Mouse (Mus musculus): ENCODE data around the gene E2f6.
A peak's percentile ranks its signal among the peaks of the same experiment; 100 is the strongest.

E2f6 gene

GRCm38 (mm10) chr12:16848501-16848900 lies 37.7 kb downstream of the E2f6 start:
- no peak for DNase-seq (ENCODE audit: low spot score in 2 of 2)

GRCm38 (mm10) chr12:16849821-16850220 lies 39.1 kb downstream of the E2f6 start:
- DNase-seq (ENCODE audit: low spot score in 2 of 2), result no peak

- no peak for DNase-seq (ENCODE audit: low spot score in 2 of 2)
Observed at GRCm38 (mm10) chr12:16850431-16851375, 39.9 kb downstream of the E2f6 start.

- no peak for DNase-seq (ENCODE audit: low spot score in 2 of 2)
Observed at GRCm38 (mm10) chr12:16853431-16854165, 42.8 kb downstream of the E2f6 start.

- DNase-seq (ENCODE audit: low spot score in 2 of 2), result no peak
Observed at GRCm38 (mm10) chr12:16855632-16856305, 45.0 kb downstream of the E2f6 start.

- DNase-seq (ENCODE audit: low spot score in 2 of 2), result no peak
Observed at GRCm38 (mm10) chr12:16856306-16856679, 45.5 kb downstream of the E2f6 start.

- peak; percentile 43 to 44 for DNase-seq (ENCODE audit: low spot score in 2 of 2)
Observed at GRCm38 (mm10) chr12:16858081-16858480, 47.3 kb downstream of the E2f6 start.

- no peak for DNase-seq (ENCODE audit: low spot score in 2 of 2)
Observed at GRCm38 (mm10) chr12:16859781-16860180, 49.0 kb downstream of the E2f6 start.

- DNase-seq (ENCODE audit: low spot score in 2 of 2), result no peak
Observed at GRCm38 (mm10) chr12:16860533-16860932, 49.8 kb downstream of the E2f6 start.

GRCm38 (mm10) chr12:16860961-16861360 lies 50.2 kb downstream of the E2f6 start:
- no peak for DNase-seq (ENCODE audit: low spot score in 2 of 2)

- no peak for DNase-seq (ENCODE audit: low spot score in 2 of 2)
Observed at GRCm38 (mm10) chr12:16864477-16864876, 53.7 kb downstream of the E2f6 start.

GRCm38 (mm10) chr12:16865871-16866270 lies 55.1 kb downstream of the E2f6 start:
- DNase-seq (ENCODE audit: low spot score in 2 of 2), result no peak

GRCm38 (mm10) chr12:16866460-16866859 lies 55.7 kb downstream of the E2f6 start:
- DNase-seq (ENCODE audit: low spot score in 2 of 2), result no peak

GRCm38 (mm10) chr12:16867306-16867705 lies 56.5 kb downstream of the E2f6 start:
- no peak for DNase-seq (ENCODE audit: low spot score in 2 of 2)

- no peak for DNase-seq (ENCODE audit: low spot score in 2 of 2)
Observed at GRCm38 (mm10) chr12:16868618-16869017, 57.9 kb downstream of the E2f6 start.

GRCm38 (mm10) chr12:16869091-16869778 lies 58.5 kb downstream of the E2f6 start:
- no peak for DNase-seq (ENCODE audit: low spot score in 2 of 2)

GRCm38 (mm10) chr12:16869870-16870404 lies 59.2 kb downstream of the E2f6 start:
- no peak for DNase-seq (ENCODE audit: low spot score in 2 of 2)

GRCm38 (mm10) chr12:16870405-16871068 lies 59.8 kb downstream of the E2f6 start:
- DNase-seq (ENCODE audit: low spot score in 2 of 2), result peak; percentile 64 to 72

GRCm38 (mm10) chr12:16872006-16872405 lies 61.2 kb downstream of the E2f6 start:
- DNase-seq (ENCODE audit: low spot score in 2 of 2), result no peak

GRCm38 (mm10) chr12:16872926-16873464 lies 62.2 kb downstream of the E2f6 start:
- no peak for DNase-seq (ENCODE audit: low spot score in 2 of 2)

All from spleen, postnatal 36 days (tissue).